Mouse (Mus musculus) heart, postnatal 0 days (tissue): ENCODE measurements around the gene Avpr1b.

ENCODE experiments used
- CTCF ChIP-seq: IDR thresholded peaks from 2 replicates; pipeline ENCODE4 v1.5.1; 2016; ENCODE audit warnings: antibody characterized with exemption, control low read depth, low read depth
- EP300 ChIP-seq: IDR thresholded peaks from 2 replicates; pipeline ENCODE4 v1.6.1; 2016; ENCODE audit warnings: antibody characterized with exemption, low read depth

- no peak for TF ChIP-seq CTCF
- TF ChIP-seq EP300 = no peak
Observed at GRCm38 (mm10) chr1:131626200-131626599, 27.2 kb downstream of the Avpr1b start.
